Mouse (Mus musculus): ENCODE data around the gene Lzts2. TPM values are rescaled to one million over a fixed set of nuclear protein-coding genes. Genes with fewer than 3 reads are reported as not detected.
A peak's percentile ranks its signal among the peaks of the same experiment; 100 is the strongest.
"Not testable (repeated sequence)": the region's sequence is repeated elsewhere in the genome, so short reads cannot be mapped to it uniquely, and the experiment has no call there.

The Lzts2 gene
- total RNA-seq, 1 experiment from 2014 or later: 2.2 TPM

DNA sequence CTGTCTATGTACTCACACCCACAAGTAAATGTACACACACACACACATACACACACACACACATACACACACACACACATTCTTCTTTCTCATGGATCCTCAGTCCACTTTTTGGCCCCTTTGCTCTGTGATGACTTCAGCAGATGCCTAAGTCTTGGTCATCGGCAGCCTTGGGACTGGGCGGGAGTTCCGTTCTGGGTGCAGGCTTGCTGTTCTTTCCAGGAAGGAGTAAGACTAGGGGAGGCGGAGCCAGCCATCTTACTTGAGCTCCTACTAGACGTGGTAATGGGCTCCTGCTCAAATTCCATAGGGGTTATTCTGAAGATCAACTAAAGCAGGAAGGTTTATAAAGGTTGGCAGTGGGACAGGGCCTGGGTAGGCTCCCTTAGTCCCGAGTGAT, 6.1 kb downstream of the Lzts2 start:
- no peak for ATAC-seq (ENCODE audit: extremely low read depth, insufficient number of reproducible peaks, low FRiP score, poor library complexity, severe bottlenecking)

DNA sequence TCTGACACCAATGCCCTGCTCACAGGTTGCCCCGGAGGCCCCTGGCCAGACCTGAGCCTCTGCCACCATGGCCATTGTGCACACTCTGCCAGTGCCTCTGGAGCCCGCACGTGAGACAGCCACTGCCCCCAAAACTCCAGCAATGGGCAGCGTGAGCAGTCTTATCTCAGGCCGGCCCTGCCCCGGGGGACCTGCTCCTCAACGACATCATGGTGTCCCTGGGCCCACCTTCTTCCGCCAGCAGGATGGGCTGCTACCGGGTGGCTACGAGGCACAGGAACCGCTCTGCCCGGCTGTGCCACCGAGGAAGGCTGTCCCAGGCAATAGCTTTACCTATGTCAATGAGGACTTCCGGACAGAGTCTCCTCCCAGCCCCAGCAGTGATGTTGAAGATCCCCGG, 7.1 kb downstream of the Lzts2 start:
- ATAC-seq (ENCODE audit: extremely low read depth, insufficient number of reproducible peaks, low FRiP score, poor library complexity, severe bottlenecking): no peak

DNA sequence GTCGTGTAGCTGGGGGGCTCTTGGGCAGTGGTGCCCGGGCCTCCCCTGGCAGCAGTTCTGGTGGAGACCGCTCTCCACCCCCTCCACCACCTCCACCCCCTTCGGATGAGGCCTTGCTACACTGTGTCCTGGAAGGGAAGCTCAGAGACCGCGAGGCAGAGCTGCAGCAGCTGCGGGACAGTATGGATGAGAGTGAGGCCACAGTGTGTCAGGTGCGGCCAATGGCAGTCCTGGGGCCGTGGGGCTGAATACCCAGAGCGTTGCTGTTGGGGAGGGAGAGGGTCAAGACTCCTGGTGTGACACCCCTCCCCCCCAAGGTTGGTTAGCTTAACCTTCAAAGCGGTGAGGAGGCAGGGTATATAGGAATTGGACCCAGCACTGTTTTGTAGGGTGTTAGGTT, 9.8 kb downstream of the Lzts2 start:
- no peak for ATAC-seq (ENCODE audit: extremely low read depth, insufficient number of reproducible peaks, low FRiP score, poor library complexity, severe bottlenecking)

DNA sequence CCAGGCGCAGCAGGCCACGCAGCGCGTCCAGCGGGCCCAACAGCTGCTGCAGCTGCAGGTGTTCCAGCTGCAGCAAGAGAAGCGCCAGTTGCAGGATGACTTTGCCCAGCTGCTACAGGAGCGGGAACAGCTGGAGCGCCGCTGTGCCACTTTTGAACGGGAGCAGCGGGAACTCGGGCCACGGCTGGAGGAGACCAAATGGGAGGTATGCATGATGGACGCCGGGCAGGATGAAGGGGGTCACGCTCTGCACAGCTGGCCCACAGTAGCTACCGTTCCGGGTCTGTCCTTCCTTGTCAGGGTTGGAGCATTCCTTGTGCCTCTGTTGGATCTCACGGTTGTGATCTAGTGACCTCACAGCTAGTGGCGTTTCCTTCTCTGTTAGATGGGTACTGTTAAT, 10.6 kb downstream of the Lzts2 start:
- ATAC-seq (ENCODE audit: extremely low read depth, insufficient number of reproducible peaks, low FRiP score, poor library complexity, severe bottlenecking): no peak

DNA sequence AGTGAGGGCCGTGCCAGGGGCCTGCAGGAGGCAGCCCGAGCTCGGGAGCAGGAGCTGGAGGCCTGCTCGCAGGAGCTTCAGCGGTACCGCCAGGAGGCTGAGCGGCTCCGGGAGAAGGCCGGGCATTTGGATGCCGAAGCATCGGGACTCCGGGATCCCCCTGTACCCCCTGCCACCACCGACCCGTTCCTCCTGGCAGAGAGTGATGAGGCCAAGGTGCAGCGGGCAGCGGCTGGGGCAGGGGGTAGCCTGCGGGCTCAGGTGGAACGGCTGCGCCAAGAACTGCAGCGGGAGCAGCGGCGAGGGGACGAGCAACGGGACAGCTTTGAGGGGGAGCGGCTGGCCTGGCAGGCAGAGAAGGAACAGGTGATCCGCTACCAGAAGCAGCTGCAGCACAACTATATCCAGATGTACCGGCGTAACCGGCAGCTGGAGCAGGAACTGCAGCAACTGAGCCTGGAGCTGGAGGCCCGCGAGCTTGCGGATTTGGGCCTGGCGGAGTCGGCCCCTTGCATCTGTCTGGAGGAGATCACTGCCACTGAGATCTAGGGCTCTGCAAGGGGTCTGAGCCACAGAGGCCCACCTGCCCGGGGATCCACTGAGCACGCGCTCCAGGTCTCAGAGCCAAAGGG, 11.8 kb downstream of the Lzts2 start:
- no peak for ATAC-seq (ENCODE audit: extremely low read depth, insufficient number of reproducible peaks, low FRiP score, poor library complexity, severe bottlenecking)

DNA sequence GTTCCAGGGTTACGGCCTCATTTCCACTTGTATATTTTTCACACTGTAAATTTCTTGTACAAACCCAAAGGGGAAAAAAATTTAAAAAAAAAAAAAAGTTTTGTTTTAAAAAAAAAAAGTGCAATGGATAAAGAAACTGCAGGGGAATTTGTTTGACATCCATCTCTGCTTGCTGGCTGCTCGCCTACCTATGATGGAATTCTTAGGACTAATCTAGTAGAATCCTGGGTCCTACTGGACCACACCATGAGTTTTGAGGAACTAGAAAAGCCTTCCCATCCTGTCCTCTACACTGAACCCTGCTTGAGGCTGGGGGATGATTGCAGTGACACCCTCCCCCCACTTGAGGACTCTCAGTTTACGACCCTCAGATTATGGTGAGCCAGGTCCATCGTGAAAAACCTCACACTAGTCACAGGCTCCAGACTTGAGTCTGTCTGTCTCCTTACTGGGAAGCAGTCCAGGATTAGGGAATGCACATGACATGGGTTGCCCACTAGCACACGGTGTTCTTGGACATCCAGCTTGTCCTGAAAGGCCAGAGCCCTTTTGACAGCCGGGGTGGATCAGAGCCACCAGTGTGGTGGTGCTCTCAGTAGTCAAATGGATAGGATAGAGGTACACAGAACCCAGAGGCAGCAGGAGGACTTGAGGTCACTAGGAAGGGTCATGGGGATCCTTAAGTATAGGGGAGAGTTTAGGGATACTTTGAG, 12.9 kb downstream of the Lzts2 start:
- ATAC-seq (ENCODE audit: extremely low read depth, insufficient number of reproducible peaks, low FRiP score, poor library complexity, severe bottlenecking): no peak

DNA sequence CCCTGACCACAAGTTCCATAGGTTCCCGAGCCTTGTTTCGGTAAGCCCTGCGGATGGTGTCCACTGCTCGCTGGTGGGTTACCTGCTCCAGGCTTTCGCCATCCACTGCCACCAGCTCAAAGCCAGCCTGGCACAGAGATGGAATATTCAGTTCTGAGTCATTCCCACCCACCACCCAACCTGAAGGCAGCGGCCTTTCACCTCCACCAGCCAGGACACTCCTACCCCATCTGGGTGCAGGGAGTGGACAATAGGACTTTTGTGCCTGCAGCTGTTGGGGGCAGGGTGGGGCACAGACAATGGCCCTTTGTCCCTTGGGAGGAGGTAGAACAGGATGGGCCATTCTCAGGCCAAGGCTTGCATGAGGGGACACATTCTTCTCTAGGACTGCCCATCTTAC, 13.6 kb downstream of the Lzts2 start:
- ATAC-seq (ENCODE audit: extremely low read depth, insufficient number of reproducible peaks, low FRiP score, poor library complexity, severe bottlenecking): no peak

DNA sequence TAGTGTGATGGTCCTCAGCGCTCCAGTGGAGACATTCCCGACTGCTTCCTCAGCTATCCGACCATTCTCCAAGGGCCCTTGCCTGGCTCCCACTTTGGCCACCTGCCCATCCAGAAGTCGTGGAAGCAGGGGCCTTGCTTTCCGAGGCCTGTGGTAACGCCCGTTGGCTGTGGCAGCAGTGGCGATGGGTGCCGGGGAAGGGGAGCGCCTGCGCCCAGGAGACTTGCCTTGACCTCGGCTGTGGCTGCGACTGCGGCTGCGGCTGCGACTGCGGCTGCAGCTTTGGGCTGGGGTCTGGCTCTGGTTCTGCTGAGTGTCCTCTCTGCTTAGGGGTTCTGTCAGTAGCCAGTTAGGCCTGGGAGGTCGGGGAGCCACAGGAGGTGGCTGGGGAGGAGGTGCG, 14.5 kb downstream of the Lzts2 start:
- no peak for ATAC-seq (ENCODE audit: extremely low read depth, insufficient number of reproducible peaks, low FRiP score, poor library complexity, severe bottlenecking)

DNA sequence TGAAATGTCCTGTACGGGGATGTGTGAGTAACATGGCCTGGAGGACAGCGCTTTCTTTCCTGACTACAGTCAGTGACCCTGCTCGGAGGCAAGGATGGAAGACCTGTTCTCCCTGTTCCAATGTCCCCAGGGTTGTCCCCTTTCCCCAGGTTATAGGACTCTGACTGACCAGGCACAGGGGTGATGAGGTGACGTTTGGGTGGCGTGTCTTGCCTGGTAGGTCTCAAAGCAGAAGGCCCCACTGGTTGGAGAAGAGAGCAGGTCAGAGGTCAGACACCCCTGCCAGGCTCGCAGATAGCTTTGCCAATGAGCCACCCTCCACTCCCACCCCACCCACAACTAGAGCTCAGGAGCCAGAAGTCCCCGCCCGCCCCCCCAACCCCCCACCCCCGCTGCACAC, 15.4 kb downstream of the Lzts2 start:
- ATAC-seq (ENCODE audit: extremely low read depth, insufficient number of reproducible peaks, low FRiP score, poor library complexity, severe bottlenecking): no peak

DNA sequence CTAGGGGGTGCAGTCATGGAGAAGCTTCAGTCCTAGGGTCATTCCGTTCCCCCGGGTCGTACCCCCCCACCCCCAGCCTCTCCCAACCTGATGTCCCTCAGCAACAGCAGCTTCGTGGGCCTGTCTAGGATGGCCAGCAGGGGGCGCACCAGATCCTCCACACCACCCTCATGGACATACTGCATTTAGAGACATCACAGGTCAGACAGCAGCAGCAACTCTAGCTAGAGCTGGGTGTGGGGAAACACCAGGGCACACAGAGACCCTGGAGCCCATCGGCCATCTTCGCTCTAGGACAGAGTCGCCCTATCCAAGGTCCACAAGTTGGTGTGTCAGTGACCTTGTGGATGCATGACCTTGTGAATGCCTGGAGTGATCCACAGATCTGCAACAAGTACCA, 15.9 kb downstream of the Lzts2 start:
- ATAC-seq (ENCODE audit: extremely low read depth, insufficient number of reproducible peaks, low FRiP score, poor library complexity, severe bottlenecking): peak; percentile 43; the same call in 1 of the 2 replicates

DNA sequence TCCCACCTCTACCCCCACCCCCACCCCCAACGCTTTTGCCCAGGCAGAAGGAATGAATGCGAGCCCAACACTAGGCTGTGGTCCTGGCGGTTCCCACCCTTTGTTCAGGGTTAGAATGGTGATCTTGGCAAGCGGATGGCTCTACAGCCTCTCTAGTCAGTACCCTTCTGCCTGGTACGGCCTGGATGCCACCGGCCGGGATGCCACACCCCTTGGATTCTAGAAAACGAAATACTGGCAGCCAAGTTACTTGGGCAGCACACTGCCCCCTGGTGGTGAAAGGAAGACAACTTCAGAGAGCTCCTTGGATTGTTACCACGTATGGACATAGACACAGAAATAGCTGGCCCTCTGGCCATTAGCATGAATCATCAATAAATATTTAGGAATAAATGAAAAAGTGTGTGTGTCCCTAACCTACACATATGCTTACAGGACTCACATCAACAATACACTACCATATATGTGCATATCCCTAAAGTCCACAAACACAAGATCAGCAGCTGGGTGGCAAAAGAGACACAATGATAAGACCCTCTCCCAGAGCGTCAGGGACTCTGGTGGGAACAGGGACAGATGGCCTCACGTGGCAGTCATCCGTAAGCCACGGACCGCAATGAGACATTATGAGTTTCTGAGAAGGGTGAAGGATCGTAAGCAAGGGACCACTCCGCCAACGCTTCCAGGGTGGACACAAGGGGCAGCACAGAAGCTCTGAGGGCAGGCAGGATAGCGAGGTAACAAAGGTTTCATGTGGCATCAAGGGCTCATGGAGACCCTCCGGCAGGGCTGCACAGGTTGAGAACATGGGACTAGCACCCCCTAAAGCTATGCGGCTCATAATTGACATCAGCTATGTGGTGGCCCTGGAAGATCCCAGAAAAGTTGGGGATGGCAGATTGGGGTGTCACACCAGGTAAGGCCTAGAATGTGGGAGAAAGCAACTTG, 16.8 kb downstream of the Lzts2 start:
- peak; percentile 59 for ATAC-seq (ENCODE audit: extremely low read depth, insufficient number of reproducible peaks, low FRiP score, poor library complexity, severe bottlenecking)

DNA sequence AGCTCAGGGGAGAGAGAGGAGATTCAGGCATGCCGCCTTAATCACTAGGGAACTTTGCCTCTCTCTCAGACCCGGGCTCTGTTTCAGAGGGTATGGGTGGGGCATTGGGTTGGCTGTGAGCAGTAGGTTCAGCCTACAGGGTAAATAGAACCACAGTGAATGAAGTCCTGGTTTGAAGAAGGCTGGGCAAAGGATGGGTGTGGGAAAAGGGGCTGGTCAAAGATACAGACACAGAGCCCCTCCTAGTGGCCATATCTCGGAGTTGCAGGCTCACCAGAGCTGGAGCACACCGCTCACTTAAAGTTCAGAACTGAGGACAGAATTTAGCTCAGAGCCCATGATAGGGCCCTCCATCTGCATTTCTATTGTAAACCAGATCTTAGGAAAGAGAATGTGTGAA, 17.6 kb downstream of the Lzts2 start:
- ATAC-seq (ENCODE audit: extremely low read depth, insufficient number of reproducible peaks, low FRiP score, poor library complexity, severe bottlenecking): no peak

DNA sequence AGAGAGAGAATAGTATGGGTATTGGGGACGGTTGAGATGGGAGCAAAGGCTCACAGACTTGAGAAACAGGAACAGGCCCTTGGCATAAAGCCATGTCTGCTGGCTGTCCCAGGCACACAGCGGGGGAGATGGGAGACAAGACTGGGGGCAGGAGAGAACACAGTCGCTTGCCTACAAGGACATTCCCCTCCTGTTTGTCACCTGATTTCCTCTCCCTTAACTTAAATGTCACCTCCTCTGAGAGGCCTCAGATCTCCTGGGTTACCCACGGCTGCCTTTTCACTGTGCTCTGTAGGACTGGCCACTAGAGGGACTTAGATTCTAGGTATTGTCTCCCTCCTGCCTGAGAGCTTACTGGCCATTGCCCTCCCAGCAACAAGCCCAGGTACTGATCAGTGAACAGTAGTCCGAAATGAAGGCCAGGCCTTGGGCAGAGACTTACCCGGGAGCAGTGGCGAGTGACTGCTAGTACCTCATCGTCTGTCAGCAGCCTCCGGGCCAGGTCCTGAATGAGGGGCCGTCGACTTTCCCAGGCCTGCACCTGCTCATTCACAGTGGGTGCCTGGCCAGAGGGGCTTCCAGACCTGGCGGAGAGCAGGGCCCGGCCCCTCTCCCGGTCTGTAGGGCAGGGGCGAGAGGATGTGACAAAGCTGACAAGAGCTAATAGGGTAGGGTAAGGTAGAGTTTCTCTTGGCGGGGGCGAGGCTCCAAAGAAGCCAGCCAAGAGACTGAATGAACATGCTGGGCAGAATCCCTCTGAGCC, 18.5 kb downstream of the Lzts2 start:
- ATAC-seq (ENCODE audit: extremely low read depth, insufficient number of reproducible peaks, low FRiP score, poor library complexity, severe bottlenecking): no peak

DNA sequence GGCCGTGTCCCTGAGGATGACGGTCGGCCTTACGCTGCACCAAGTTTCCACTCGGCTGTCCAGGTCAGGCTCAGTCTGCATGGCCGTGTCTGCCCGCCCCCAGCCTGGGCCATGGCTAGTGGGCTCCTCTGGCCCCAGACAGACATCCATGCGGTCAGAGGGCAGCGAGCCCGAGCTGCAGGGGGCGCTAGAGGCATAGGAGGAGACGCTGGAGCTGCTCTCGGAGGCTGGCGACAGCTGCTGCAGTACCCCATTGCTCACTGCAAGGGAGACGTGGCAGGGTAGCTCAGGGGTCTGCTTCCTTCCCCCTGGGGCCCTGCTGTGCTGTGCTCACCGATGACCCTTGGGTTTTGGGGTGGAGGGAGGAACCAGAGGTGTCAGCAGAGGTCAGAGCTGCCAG, 22.7 kb downstream of the Lzts2 start:
- ATAC-seq (ENCODE audit: extremely low read depth, insufficient number of reproducible peaks, low FRiP score, poor library complexity, severe bottlenecking): no peak

DNA sequence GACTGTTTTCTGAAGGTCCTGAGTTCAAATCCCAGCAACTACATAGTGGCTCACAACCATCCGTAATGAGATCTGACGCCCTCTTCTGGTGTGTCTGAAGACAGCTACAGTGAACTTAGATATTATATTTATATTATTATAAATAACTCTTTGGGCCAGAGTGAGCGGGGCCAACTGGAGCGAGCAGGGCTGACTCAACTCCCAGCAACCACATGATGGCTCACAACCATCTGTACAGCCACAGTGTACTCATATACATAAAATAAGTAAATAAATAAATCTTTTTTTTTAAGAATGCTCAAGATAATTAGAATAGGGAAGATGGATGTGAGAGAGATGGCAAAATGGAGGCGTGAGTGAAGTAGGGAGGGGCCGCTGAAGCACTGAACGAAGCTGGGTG, 24.0 kb downstream of the Lzts2 start:
- not testable (repeated sequence) for ATAC-seq (ENCODE audit: extremely low read depth, insufficient number of reproducible peaks, low FRiP score, poor library complexity, severe bottlenecking)

DNA sequence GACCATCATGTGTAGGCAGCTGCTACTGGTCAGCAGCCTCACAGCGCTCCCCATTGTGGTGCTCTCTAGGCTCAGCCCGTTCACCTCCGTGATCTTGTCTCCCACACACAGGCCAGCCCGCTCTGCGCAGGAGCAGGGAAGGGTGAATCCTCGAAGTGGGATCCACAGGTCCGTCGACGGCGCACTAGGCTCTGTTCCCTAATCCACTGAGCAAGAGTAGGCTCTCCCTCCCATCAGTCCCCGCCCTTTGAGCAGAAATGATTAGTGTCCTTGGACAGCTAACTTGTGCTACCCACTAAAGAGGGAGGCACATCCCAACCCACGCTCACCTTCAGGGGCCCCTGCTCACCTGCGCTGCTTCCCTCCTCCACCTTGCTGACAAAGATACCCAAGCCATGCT, 26.0 kb downstream of the Lzts2 start:
- ATAC-seq (ENCODE audit: extremely low read depth, insufficient number of reproducible peaks, low FRiP score, poor library complexity, severe bottlenecking): no peak

DNA sequence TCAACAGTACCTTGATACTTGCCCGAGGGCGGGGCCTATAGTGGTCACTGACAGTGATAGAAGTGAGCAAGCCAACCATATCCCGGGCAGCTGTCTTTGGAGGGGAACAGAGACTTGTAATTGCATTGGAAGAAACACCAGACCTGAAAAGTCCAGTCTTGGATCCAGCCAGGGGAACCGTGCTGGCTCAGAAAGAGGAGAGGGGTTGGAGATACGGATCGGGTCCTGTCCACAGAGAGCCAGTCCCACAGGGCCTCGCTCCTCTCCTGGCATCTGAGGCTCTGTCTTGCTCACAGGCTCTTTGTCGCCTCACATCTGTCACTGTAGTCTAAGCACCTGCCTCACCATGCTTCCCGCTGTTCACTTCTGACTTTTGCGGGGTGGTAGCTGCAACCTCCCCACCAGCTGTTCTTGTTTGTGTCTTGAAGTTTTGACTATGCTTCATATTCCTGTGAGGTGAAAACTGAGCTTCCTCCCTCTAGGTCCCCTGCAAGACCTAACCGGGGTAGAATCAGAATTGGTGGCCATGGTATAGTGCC, 30.2 kb downstream of the Lzts2 start:
- no peak for ATAC-seq (ENCODE audit: extremely low read depth, insufficient number of reproducible peaks, low FRiP score, poor library complexity, severe bottlenecking)

DNA sequence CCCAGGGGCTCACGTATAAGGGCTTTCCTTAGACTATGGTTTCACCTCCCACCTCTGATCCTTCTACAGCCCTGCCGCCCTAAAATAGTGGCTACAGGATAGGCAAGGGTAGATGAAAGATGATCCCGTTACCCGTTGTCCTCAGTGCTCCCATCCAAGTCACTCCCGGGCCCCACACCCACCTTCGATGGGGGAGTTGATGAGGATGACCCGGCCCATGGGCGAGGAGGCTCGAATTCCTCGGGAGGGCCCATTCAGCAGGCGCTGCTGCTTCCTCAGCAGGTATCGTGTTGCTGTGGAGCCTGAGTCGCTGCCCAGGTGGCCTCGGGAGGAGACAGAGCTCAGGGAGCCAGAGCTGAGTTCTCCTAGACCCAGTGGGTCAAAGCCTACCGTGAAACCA, 31.0 kb downstream of the Lzts2 start:
- ATAC-seq (ENCODE audit: extremely low read depth, insufficient number of reproducible peaks, low FRiP score, poor library complexity, severe bottlenecking): no peak

DNA sequence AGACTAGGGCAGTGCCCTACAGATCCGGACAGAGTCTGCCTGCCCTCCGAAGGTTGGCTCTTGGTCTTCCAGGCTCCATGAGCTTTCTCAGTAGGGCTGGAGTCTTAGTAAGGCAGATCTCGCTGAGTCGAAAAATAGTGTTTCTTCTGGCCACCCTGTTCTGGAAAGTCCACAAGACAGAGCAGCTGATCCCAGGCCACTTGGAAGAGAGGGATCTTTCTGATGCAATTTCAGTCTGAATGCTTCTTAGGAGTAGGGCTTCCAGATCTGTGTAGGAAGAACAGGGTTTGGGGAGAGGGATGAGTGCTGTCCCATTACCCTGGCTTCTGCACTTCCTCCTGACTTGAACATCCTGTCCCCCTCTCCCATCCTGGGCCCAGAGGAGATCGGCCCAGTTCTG, 31.4 kb downstream of the Lzts2 start, which contains the start of gene Pdzd7:
TSS of gene Pdzd7 (minus strand) at position 67 of the 400 bp plus-strand sequence.
- ATAC-seq (ENCODE audit: extremely low read depth, insufficient number of reproducible peaks, low FRiP score, poor library complexity, severe bottlenecking): no peak
